In the genomic region with DNA sequence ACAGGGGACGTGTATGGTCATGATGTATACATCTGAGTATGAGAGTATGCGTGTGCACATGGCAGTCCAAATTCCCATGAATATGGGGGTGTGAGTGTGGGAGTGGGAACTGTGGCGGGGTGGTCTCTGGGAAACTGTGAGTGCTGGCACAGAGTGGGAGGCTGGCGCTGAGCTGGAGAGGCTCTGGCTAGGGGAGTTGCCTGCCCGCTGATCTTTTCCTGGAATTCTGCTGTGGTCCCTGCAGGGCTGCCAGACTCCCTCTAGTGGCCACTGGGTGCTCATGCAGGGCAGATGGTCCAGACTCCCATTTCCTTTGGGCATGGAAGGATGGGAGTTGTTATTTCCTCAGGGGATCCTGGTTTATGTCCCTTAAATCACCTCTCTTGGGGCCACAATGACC, we compare ENCODE assay signal across 9 mouse cellular contexts.
DNase-seq lines count a peak whose midpoint lies in the region; ATAC-seq and TF ChIP-seq lines count a peak whose summit lies in the region.
"Had no signal": no experiment of that assay in that cellular context is flagged by ENCODE, and none has a peak within 500 bp of the region (broad histone marks: within the 10 kb centered on the region; RNA-seq: fewer than 3 reads in every experiment).

No protein-coding gene starts in this region.

- H3K9me3 ChIP-seq in MEL (replicated peaks; ENCODE audit: insufficient read depth, low read length): no peaks in the 10 kb centered on the region
- no peaks in the 10 kb centered on the region for H3K9me3 ChIP-seq in hindbrain, embryonic 10.5 days
- H3K9me3 ChIP-seq: liver, embryonic 15.5 days had no signal

- peak; percentile 35 to 65 (median 44) for TF ChIP-seq CTCF in MEL (IDR thresholded peaks at IDR 0.05 in 2 of 3, conservative IDR thresholded peaks at IDR 0.05 in 1 of 3; ENCODE audit: control insufficient read depth in 1 of 3, insufficient read depth in 1 of 3, low read depth in 2 of 3, low read length in 3 of 3, poor library complexity in 1 of 3, severe bottlenecking in 1 of 3)
- TF ChIP-seq CTCF in bone marrow, adult 2 months (IDR thresholded peaks at IDR 0.05; ENCODE audit: control insufficient read depth, insufficient read depth, low read length): peak; percentile 78
- TF ChIP-seq CTCF in embryonic fibroblast, embryonic 13.5 days (IDR thresholded peaks at IDR 0.05; ENCODE audit: borderline replicate concordance, insufficient read depth, low read length): peak; percentile 87

- no peak for TF ChIP-seq EP300 in MEL (IDR thresholded peaks at IDR 0.05; ENCODE audit: low read depth in 1 of 2, low read length in 2 of 2)

- 36% methylated on average over 5 of the region's 5 CpGs for WGBS in bone marrow, adult 2 months
- WGBS in hindbrain, embryonic 10.5 days: 39% methylated on average over 5 of the region's 5 CpGs

- H3K4me1 ChIP-seq in MEL (ENCODE audit: control insufficient read depth in 1 of 2, insufficient read depth in 2 of 2, low read length in 2 of 2): no peaks in the 10 kb centered on the region
- no peaks in the 10 kb centered on the region for H3K4me1 ChIP-seq in bone marrow, adult 2 months (ENCODE audit: control insufficient read depth, insufficient read depth, low read length)
- 0 out of 2 replicates have a peak, but pooled peaks cover 3% of the 10 kb centered on the region for H3K4me1 ChIP-seq in embryonic fibroblast, embryonic 13.5 days (ENCODE audit: control insufficient read depth, insufficient read depth, low read length)
- H3K4me1 ChIP-seq in hindbrain, embryonic 10.5 days (replicated peaks): peaks cover 6% of the 10 kb centered on the region
- H3K4me1 ChIP-seq: liver, embryonic 15.5 days had no signal

- no peak overlapping the region for H3K9ac ChIP-seq in MEL (ENCODE audit: control insufficient read depth, low read depth, low read length, poor library complexity, severe bottlenecking)
- H3K9ac ChIP-seq: liver, embryonic 15.5 days had no signal

- no peak overlapping the region for H3K27ac ChIP-seq in MEL (ENCODE audit: control insufficient read depth, low read depth, low read length)
- H3K27ac ChIP-seq in bone marrow, adult 2 months (ENCODE audit: control insufficient read depth, insufficient read depth, low read depth, low read length, poor library complexity): no peak overlapping the region
- no peak overlapping the region for H3K27ac ChIP-seq in embryonic fibroblast, embryonic 13.5 days (ENCODE audit: insufficient read depth, low read length)
- no peak overlapping the region for H3K27ac ChIP-seq in hindbrain, embryonic 10.5 days
- H3K27ac ChIP-seq: liver, embryonic 15.5 days had no signal

- no peak overlapping the region for H3K4me3 ChIP-seq in MEL (ENCODE audit: control insufficient read depth in 1 of 2, insufficient read depth in 1 of 2, low read depth in 2 of 2, low read length in 2 of 2)
- no peak overlapping the region for H3K4me3 ChIP-seq in bone marrow, adult 2 months (replicated peaks; ENCODE audit: control insufficient read depth, low read depth, low read length)
- H3K4me3 ChIP-seq in embryonic fibroblast, embryonic 13.5 days (ENCODE audit: insufficient read depth, low read length): no peak overlapping the region
- H3K4me3 ChIP-seq in hindbrain, embryonic 10.5 days: no peak overlapping the region
- H3K4me3 ChIP-seq: liver, embryonic 15.5 days had no signal

- DNase-seq in MEL (ENCODE audit: low read depth, low spot score): peak; percentile 7
- peak; percentile 76 for DNase-seq in hindbrain, embryonic 10.5 days (ENCODE audit: low spot score)
- DNase-seq in layer of hippocampus, adult 8-10 months (ENCODE audit: low spot score in 2 of 2): peak; percentile 61 to 67
- DNase-seq in lung, postnatal 36 days: peak; percentile 45
- DNase-seq in right cerebral cortex, adult 18-20 months: peak; percentile 75

- no peaks in the 10 kb centered on the region for H3K27me3 ChIP-seq in MEL (ENCODE audit: control insufficient read depth in 1 of 2, insufficient read depth in 2 of 2, low read length in 2 of 2)
- no peaks in the 10 kb centered on the region for H3K27me3 ChIP-seq in hindbrain, embryonic 10.5 days (ENCODE audit: insufficient read depth, poor library complexity, severe bottlenecking)
- H3K27me3 ChIP-seq: liver, embryonic 15.5 days had no signal

- ATAC-seq in erythroid progenitor cell, adult 5-6 weeks (replicated peaks; ENCODE audit: low FRiP score, poor library complexity, severe bottlenecking): no peak

- no peak for TF ChIP-seq RAD21 in MEL (IDR thresholded peaks at IDR 0.05; ENCODE audit: low read depth, low read length)

- H3K79me2 ChIP-seq in MEL (ENCODE audit: control insufficient read depth, insufficient read depth, low read length, poor library complexity): no peaks in the 10 kb centered on the region

- H3K36me3 ChIP-seq in MEL (ENCODE audit: control insufficient read depth in 1 of 2, insufficient read depth in 2 of 2, low read length in 2 of 2): no peaks in the 10 kb centered on the region
- peaks cover 36% of the 10 kb centered on the region for H3K36me3 ChIP-seq in hindbrain, embryonic 10.5 days
- H3K36me3 ChIP-seq: liver, embryonic 15.5 days had no signal

- no peak for TF ChIP-seq POLR2A in MEL (IDR thresholded peaks at IDR 0.05; ENCODE audit: control insufficient read depth in 1 of 2, insufficient read depth in 1 of 2, low read depth in 1 of 2, low read length in 2 of 2, poor library complexity in 1 of 2)
- TF ChIP-seq POLR2A in bone marrow, adult 2 months (IDR thresholded peaks at IDR 0.05; ENCODE audit: borderline replicate concordance, control insufficient read depth, low read depth, low read length): no peak
- no peak for TF ChIP-seq POLR2A in embryonic fibroblast, embryonic 13.5 days (IDR thresholded peaks at IDR 0.05; ENCODE audit: low read depth, low read length)

TF ChIP-seq in MEL, 35 proteins besides CTCF, POLR2A, EP300 and RAD21:
- TF ChIP-seq BHLHE40 (IDR thresholded peaks at IDR 0.05; ENCODE audit: borderline replicate concordance, low read depth, low read length) (no peak), UBTF (IDR thresholded peaks at IDR 0.05; ENCODE audit: borderline replicate concordance, insufficient read depth, low read depth, low read length) (no peak), MEF2A (IDR thresholded peaks at IDR 0.05; ENCODE audit: extremely low read depth, insufficient replicate concordance, low read depth, low read length, poor library complexity, severe bottlenecking) (no peak), SMC3 (IDR thresholded peaks at IDR 0.05; ENCODE audit: low read depth, low read length) (no peak; the same call in 1 of the 2 replicates), E2F4 (IDR thresholded peaks at IDR 0.05; ENCODE audit: borderline replicate concordance, low read depth, low read length) (no peak), ZKSCAN1 (IDR thresholded peaks at IDR 0.05; ENCODE audit: low read depth, low read length) (no peak), USF1 (IDR thresholded peaks at IDR 0.05; ENCODE audit: low read depth, low read length) (no peak), TBP (IDR thresholded peaks at IDR 0.05; ENCODE audit: low read depth, low read length) (no peak), KAT2A (conservative IDR thresholded peaks at IDR 0.05; ENCODE audit: low read depth, low read length) (no peak), HCFC1 (IDR thresholded peaks at IDR 0.05; ENCODE audit: low read depth, low read length) (no peak), MAX (IDR thresholded peaks at IDR 0.05; ENCODE audit: low read length) (no peak), TAL1 (IDR thresholded peaks at IDR 0.05; ENCODE audit: low read length) (no peak), JUND (IDR thresholded peaks at IDR 0.05; ENCODE audit: low read depth, low read length) (no peak), NRF1 (IDR thresholded peaks at IDR 0.05; ENCODE audit: insufficient read depth, low read depth, low read length, poor library complexity, severe bottlenecking) (no peak)

Comparison
In these comparisons a context has a peak if more than half of its experiments do, and no peak if none do; other contexts are left out.
1. DNase-seq: peak in every context shown above with its lines; median percentile 76 in hindbrain, embryonic 10.5 days; 75 in right cerebral cortex, adult 18-20 months; 64 in layer of hippocampus, adult 8-10 months; 45 in lung, postnatal 36 days; 7 in MEL.